Mouse (Mus musculus) thymus, postnatal 25 days (tissue): ENCODE measurements around the gene Tcap.

Experiments used
- DNase-seq: peaks from one replicate; pipeline ENCODE4 v3.0.0; 2022

The Tcap gene

DNA sequence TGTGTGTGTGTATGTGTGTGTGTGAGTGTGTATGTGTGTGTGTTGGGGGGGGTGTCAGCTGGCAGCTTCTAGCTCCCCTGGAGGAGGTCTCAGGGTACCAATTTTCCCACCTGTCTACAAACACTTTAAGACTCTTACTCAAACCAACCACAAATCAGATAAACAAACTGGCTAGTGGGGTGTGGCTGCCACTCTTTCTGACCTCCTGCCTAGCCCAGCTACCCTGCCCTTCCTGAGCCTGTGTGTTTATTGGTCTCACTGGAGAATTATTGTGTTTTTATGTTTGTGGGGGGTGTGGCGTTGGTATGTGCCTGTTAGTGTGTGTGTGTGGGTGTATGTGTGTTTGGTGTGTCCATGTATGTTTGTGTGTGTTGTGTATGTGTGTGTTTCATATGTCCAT lies 33.5 kb downstream of the Tcap start:
- DNase-seq: no peak

GRCm38 (mm10) chr11:98418273-98418672 lies 34.7 kb downstream of the Tcap start:
- no peak for DNase-seq

DNA sequence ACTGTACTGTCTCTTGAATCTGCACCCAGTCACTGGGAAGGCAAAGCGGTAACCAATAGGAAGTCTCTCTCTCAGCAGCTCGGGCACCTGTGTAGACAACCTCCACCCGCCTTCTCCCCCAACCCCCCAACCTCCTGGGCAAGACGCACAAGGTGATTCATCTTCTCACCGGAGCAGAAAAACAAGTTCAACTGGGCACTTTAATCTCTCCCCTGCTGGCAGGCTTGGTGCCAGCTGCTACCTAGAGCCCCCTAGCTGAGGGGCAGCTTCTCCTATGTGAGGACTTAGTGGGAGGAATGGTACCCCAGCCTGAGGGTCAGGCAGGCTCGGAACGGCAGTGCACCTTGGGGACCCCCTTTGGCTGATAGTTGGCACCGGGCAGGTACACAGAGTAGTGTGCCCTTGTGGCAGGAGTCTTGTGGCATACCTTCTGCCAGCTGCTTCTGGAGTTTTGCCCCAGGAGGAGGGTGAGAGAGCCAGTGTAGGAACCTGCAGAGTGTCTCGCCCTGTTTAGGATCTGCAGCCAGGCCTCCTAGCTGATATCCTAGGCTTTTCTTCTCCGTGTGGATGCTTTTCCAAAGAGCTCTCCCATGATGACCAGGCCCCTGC lies 35.4 kb downstream of the Tcap start:
- no peak for DNase-seq

- no peak for DNase-seq
These were observed 43.0 kb downstream of the Tcap start for GRCm38 (mm10) chr11:98426592-98426991.

- no peak for DNase-seq
These were observed 44.8 kb downstream of the Tcap start for GRCm38 (mm10) chr11:98428436-98428835.

DNA sequence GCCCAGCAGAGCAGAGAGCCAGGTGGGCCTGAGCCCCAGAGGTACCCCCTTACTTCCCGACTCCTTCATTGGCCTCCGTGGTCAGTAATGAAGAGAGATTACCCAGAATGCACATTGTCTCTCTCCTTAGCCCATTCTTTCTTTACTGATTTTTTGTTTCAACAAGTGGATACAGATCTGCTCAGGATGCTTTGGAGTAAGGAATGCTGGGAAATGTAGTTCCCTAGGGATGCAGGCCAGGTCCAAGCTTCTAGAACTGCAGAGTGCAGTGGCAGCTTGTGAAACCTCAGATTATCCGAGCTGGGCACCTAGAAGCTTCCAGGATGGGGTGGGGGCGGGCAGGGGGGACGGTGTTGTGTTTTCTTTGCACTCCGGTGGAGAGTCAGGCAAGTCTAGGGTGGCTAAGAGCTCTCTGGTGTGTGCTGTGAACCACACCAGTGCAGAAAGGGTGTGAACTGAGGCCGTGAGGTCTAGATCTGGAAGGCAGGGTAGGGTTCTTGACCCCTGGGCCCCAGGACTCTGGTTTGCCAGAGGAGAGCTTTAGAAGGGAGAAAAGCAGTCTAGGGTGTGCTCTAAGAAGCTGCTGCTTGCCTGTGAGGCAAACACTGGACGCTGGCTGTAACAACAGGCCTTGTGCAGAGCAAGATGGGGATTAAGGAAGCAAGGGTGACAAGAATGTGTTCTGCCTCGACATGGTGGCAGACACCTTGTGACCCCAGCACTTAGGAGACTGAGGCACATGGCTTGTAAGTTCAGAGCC lies 48.3 kb downstream of the Tcap start:
- no peak for DNase-seq
